Mouse (Mus musculus) testis, adult 2 months (tissue): ENCODE data around the gene Lamb3.

ENCODE experiments used
- CTCF ChIP-seq: fragments of 200-500 bp; IDR thresholded peaks from 2 replicates; pipeline ENCODE4 v1.5.1; 2012; ENCODE audit warnings: low read depth, mild to moderate bottlenecking, inconsistent platforms, low read length, moderate library complexity; ENCODE audit not compliant: control insufficient read depth, insufficient read depth, insufficient replicate concordance
- POLR2A ChIP-seq: fragments of 200-500 bp; IDR thresholded peaks from 2 replicates; pipeline ENCODE4 v1.6.1; 2012; ENCODE audit warnings: low read depth, mild to moderate bottlenecking, inconsistent platforms, low read length, moderate library complexity; ENCODE audit not compliant: control insufficient read depth

DNA sequence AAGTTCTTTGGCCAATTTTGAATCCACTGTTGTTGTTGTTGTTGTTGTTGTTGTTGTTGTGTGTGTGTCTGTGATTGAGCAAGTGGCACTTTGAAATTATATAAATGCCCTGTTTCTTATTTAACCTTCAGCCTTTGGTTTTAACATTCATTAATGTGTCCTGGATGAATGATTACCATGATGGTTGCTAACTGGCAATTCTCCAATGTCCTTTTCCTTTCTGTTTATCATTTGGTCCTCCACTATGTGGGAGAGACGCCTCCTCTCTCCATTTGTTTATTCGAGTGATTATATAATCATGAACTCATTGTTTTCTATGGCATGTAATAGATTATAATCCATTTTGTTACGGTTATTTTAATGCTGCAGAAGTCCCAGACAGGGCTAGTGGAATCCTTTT is 23.0 kb downstream of the Lamb3 start:
- TF ChIP-seq CTCF (no peak), POLR2A (no peak)
